Mouse (Mus musculus) ES-E14 (cell line): ENCODE data around the gene Ect2.

Experiments
- CHD2 ChIP-seq: IDR thresholded peaks from 2 replicates; pipeline ENCODE4 v1.6.1; 2014; ENCODE audit warnings: mild to moderate bottlenecking, low read depth, low read length, inconsistent platforms
- HCFC1 ChIP-seq: IDR thresholded peaks from 2 replicates; pipeline ENCODE4 v1.6.1; 2012; ENCODE audit warnings: low read length, inconsistent platforms, borderline replicate concordance; ENCODE audit not compliant: insufficient read depth
- MAFK ChIP-seq: IDR thresholded peaks from 2 replicates; pipeline ENCODE4 v1.6.1; 2014; ENCODE audit warnings: mild to moderate bottlenecking, low read depth, low read length, inconsistent platforms; ENCODE audit not compliant: insufficient read depth
- ZNF384 ChIP-seq: IDR thresholded peaks from 2 replicates; pipeline ENCODE4 v1.6.1; 2012; ENCODE audit warnings: low read depth, low read length, inconsistent platforms

GRCm38 (mm10) chr3:27118227-27118626 lies 35.5 kb downstream of the Ect2 start:
- TF ChIP-seq HCFC1 (no peak), ZNF384 (no peak), CHD2 (no peak), MAFK (no peak)
